Mouse (Mus musculus): ENCODE results near the gene Wee1.
"Not testable (repeated sequence)": the region's sequence is repeated elsewhere in the genome, so short reads cannot be mapped to it uniquely, and the experiment has no call there.

The Wee1 gene

GRCm38 (mm10) chr7:110121516-110122288 is at the start of gene Wee1:
Gene Wee1, plus strand, starts transcription at chr7:110122046.
- DNase-seq (ENCODE audit: low read depth, low spot score), result peak; percentile 99

- DNase-seq (ENCODE audit: low read depth, low spot score), result no peak
These were observed 43.7 kb upstream of the Wee1 start for GRCm38 (mm10) chr7:110078168-110078567.

- DNase-seq (ENCODE audit: low read depth, low spot score), result peak; percentile 44
These were observed 38.3 kb upstream of the Wee1 start for GRCm38 (mm10) chr7:110083386-110084165.

- DNase-seq (ENCODE audit: low read depth, low spot score), result no peak
These were observed 36.6 kb upstream of the Wee1 start for GRCm38 (mm10) chr7:110085217-110085616.

- DNase-seq (ENCODE audit: low read depth, low spot score), result no peak
These were observed 33.9 kb upstream of the Wee1 start for GRCm38 (mm10) chr7:110087914-110088313.

GRCm38 (mm10) chr7:110091670-110092069 is 30.2 kb upstream of the Wee1 start:
- no peak for DNase-seq (ENCODE audit: low read depth, low spot score)

GRCm38 (mm10) chr7:110096332-110096731 is 25.5 kb upstream of the Wee1 start:
- DNase-seq (ENCODE audit: low read depth, low spot score), result no peak

GRCm38 (mm10) chr7:110097106-110097793 is 24.6 kb upstream of the Wee1 start:
- DNase-seq (ENCODE audit: low read depth, low spot score), result no peak

GRCm38 (mm10) chr7:110100854-110101253 is 21.0 kb upstream of the Wee1 start:
- DNase-seq (ENCODE audit: low read depth, low spot score), result no peak

- no peak for DNase-seq (ENCODE audit: low read depth, low spot score)
These were observed 20.6 kb upstream of the Wee1 start for GRCm38 (mm10) chr7:110101266-110101665.

- no peak for DNase-seq (ENCODE audit: low read depth, low spot score)
These were observed 16.8 kb upstream of the Wee1 start for GRCm38 (mm10) chr7:110105041-110105440.

GRCm38 (mm10) chr7:110106633-110107032 is 15.2 kb upstream of the Wee1 start:
- DNase-seq (ENCODE audit: low read depth, low spot score), result no peak

GRCm38 (mm10) chr7:110108524-110108923 is 13.3 kb upstream of the Wee1 start:
- DNase-seq (ENCODE audit: low read depth, low spot score), result not testable (repeated sequence)

- DNase-seq (ENCODE audit: low read depth, low spot score), result no peak
These were observed 12.8 kb upstream of the Wee1 start for GRCm38 (mm10) chr7:110108967-110109610.

GRCm38 (mm10) chr7:110110061-110110656 is 11.7 kb upstream of the Wee1 start:
- no peak for DNase-seq (ENCODE audit: low read depth, low spot score)

- no peak for DNase-seq (ENCODE audit: low read depth, low spot score)
These were observed 7.1 kb upstream of the Wee1 start for GRCm38 (mm10) chr7:110114699-110115098.

- no peak for DNase-seq (ENCODE audit: low read depth, low spot score)
These were observed 5.0 kb upstream of the Wee1 start for GRCm38 (mm10) chr7:110116731-110117291.

GRCm38 (mm10) chr7:110118448-110118847 is 3.4 kb upstream of the Wee1 start:
- no peak for DNase-seq (ENCODE audit: low read depth, low spot score)

- DNase-seq (ENCODE audit: low read depth, low spot score), result no peak
These were observed 1.6 kb upstream of the Wee1 start for GRCm38 (mm10) chr7:110120157-110120784.

GRCm38 (mm10) chr7:110121162-110121515 is 707 bp upstream of the Wee1 start:
- DNase-seq (ENCODE audit: low read depth, low spot score), result no peak

- DNase-seq (ENCODE audit: low read depth, low spot score), result no peak
These were observed 381 bp downstream of the Wee1 start for GRCm38 (mm10) chr7:110122289-110122564.

Measured in embryo, embryonic 11.5 days (tissue).